Mouse (Mus musculus) CH12.LX (cell line): ENCODE data around the gene Dip2b. TPM values are rescaled to one million over a fixed set of nuclear protein-coding genes. Genes with fewer than 3 reads are reported as not detected.

ENCODE experiments used
- DNase-seq: peaks from one replicate; pipeline ENCODE4 v3.0.0-alpha.2; 2013; ENCODE audit errors: extremely low read depth
- H3K27ac ChIP-seq: 2 replicates; pipeline ENCODE4 v1.5.1; 2012; ENCODE audit warnings: low read depth, mild to moderate bottlenecking, control low read depth, moderate library complexity; ENCODE audit not compliant: insufficient read depth
- H3K27me3 ChIP-seq: replicated peaks from 2 replicates; pipeline ENCODE3; 2012; ENCODE audit warnings: inconsistent platforms
- H3K36me3 ChIP-seq, 2 experiments: replicated peaks in 1 of 2; 2 replicates each; pipeline versions ENCODE3 to v1.6.1; 2012; ENCODE audit warnings: inconsistent platforms in 1 of 2, low read length in 1 of 2, mild to moderate bottlenecking in 1 of 2, mixed read lengths in 1 of 2, moderate library complexity in 1 of 2; ENCODE audit not compliant: control insufficient read depth in 1 of 2, insufficient read depth in 1 of 2
- H3K4me1 ChIP-seq, 2 experiments: 2 replicates each; pipeline ENCODE4 v1.6.1; 2012; ENCODE audit warnings: inconsistent platforms in 1 of 2, moderate library complexity in 1 of 2; ENCODE audit not compliant: insufficient read depth in 2 of 2, control insufficient read depth in 1 of 2
- H3K4me2 ChIP-seq: 2 replicates; pipeline ENCODE4 v1.6.1; 2012; ENCODE audit warnings: low read depth, mild to moderate bottlenecking, control low read depth; ENCODE audit not compliant: poor library complexity, insufficient read depth, severe bottlenecking
- H3K4me3 ChIP-seq, 3 experiments: fragments of 150-350 bp in 1 of 3; sonication (generic) in 1 of 3; replicated peaks in 1 of 3; 2 replicates each; pipeline versions ENCODE3 to v1.5.1; 2011 to 2012; ENCODE audit warnings: low read depth in 2 of 3, low read length in 2 of 3, mild to moderate bottlenecking in 2 of 3, moderate library complexity in 2 of 3, control low read depth in 1 of 3, improper control_type of control experiment in 1 of 3, inconsistent platforms in 1 of 3, mixed read lengths in 1 of 3; ENCODE audit not compliant: poor library complexity in 1 of 3
- H3K79me2 ChIP-seq: replicated peaks from 2 replicates; pipeline ENCODE4 v1.6.1; 2012; ENCODE audit warnings: mild to moderate bottlenecking, moderate library complexity; ENCODE audit not compliant: control insufficient read depth, poor library complexity, insufficient read depth, severe bottlenecking; ENCODE audit errors: extremely low read depth
- H3K9ac ChIP-seq: 2 replicates; pipeline ENCODE4 v1.6.1; 2012; ENCODE audit warnings: low read depth, mild to moderate bottlenecking, control low read depth, moderate library complexity; ENCODE audit not compliant: insufficient read depth
- H3K9me3 ChIP-seq: replicated peaks from 2 replicates; pipeline ENCODE3; 2012; ENCODE audit warnings: low read length, inconsistent platforms, mixed read lengths
- BHLHE40 ChIP-seq: IDR thresholded peaks from 2 replicates; pipeline ENCODE4 v1.6.1; 2011; ENCODE audit warnings: mild to moderate bottlenecking, low read depth, low read length, improper control_type of control experiment
- CHD1 ChIP-seq: IDR thresholded peaks from 2 replicates; pipeline ENCODE4 v1.6.1; 2012; ENCODE audit warnings: low read depth, low read length, improper control_type of control experiment, inconsistent platforms
- CHD2 ChIP-seq: IDR thresholded peaks from 2 replicates; pipeline ENCODE4 v1.6.1; 2011; ENCODE audit warnings: low read length, improper control_type of control experiment
- E2F4 ChIP-seq: IDR thresholded peaks from 2 replicates; pipeline ENCODE4 v1.6.1; 2011; ENCODE audit warnings: low read depth, low read length, improper control_type of control experiment; ENCODE audit not compliant: insufficient replicate concordance
- EP300 ChIP-seq: IDR thresholded peaks from 2 replicates; pipeline ENCODE4 v1.6.1; 2011; ENCODE audit warnings: low read length, improper control_type of control experiment
- ETS1 ChIP-seq: conservative IDR thresholded peaks from 2 replicates; pipeline ENCODE4 v1.6.1; 2012; ENCODE audit warnings: low read depth, mild to moderate bottlenecking, inconsistent platforms, low read length, improper control_type of control experiment, moderate library complexity
- HCFC1 ChIP-seq: IDR thresholded peaks from 2 replicates; pipeline ENCODE4 v1.6.1; 2012; ENCODE audit warnings: low read depth, mild to moderate bottlenecking, inconsistent platforms, low read length, improper control_type of control experiment
- JUND ChIP-seq: conservative IDR thresholded peaks from 2 replicates; pipeline ENCODE4 v1.6.1; 2011; ENCODE audit warnings: low read depth, low read length, improper control_type of control experiment
- MAX ChIP-seq: IDR thresholded peaks from 2 replicates; pipeline ENCODE4 v1.6.1; 2011; ENCODE audit warnings: low read length, improper control_type of control experiment
- MEF2A ChIP-seq: IDR thresholded peaks from 2 replicates; pipeline ENCODE4 v1.6.1; 2014; ENCODE audit warnings: low read depth, mild to moderate bottlenecking, inconsistent platforms, low read length, improper control_type of control experiment, borderline replicate concordance
- MXI1 ChIP-seq: IDR thresholded peaks from 2 replicates; pipeline ENCODE4 v1.6.1; 2011; ENCODE audit warnings: mild to moderate bottlenecking, low read depth, low read length, improper control_type of control experiment
- MYC ChIP-seq: IDR thresholded peaks from 2 replicates; pipeline ENCODE4 v1.6.1; 2011; ENCODE audit warnings: low read depth, mild to moderate bottlenecking, improper control_type of control experiment, low read length
- NELFE ChIP-seq: IDR thresholded peaks from 2 replicates; pipeline ENCODE4 v1.6.1; 2011; ENCODE audit warnings: low read depth, low read length, improper control_type of control experiment
- NRF1 ChIP-seq: IDR thresholded peaks from 2 replicates; pipeline ENCODE4 v1.6.1; 2014; ENCODE audit warnings: low read depth, mild to moderate bottlenecking, inconsistent platforms, low read length, improper control_type of control experiment, moderate library complexity
- POLR2AphosphoS2 ChIP-seq: IDR thresholded peaks from 2 replicates; pipeline ENCODE4 v1.6.1; 2011; ENCODE audit warnings: low read depth, low read length, improper control_type of control experiment
- SIN3A ChIP-seq: IDR thresholded peaks from 2 replicates; pipeline ENCODE4 v1.6.1; 2012; ENCODE audit warnings: low read length, improper control_type of control experiment, inconsistent platforms
- SMC3 ChIP-seq: IDR thresholded peaks from 2 replicates; pipeline ENCODE4 v1.6.1; 2011; ENCODE audit warnings: low read depth, low read length, improper control_type of control experiment
- TCF12 ChIP-seq: IDR thresholded peaks from 2 replicates; pipeline ENCODE4 v1.6.1; 2014; ENCODE audit warnings: low read depth, mild to moderate bottlenecking, inconsistent platforms, low read length, improper control_type of control experiment
- ZC3H11A ChIP-seq: IDR thresholded peaks from 2 replicates; pipeline ENCODE4 v1.6.1; 2012; ENCODE audit warnings: low read depth, mild to moderate bottlenecking, inconsistent platforms, low read length, improper control_type of control experiment
- ZKSCAN1 ChIP-seq: IDR thresholded peaks from 2 replicates; pipeline ENCODE4 v1.6.1; 2012; ENCODE audit warnings: low read depth, inconsistent platforms, low read length, improper control_type of control experiment, borderline replicate concordance
- ZMIZ1 ChIP-seq: IDR thresholded peaks from 2 replicates; pipeline ENCODE4 v1.6.1; 2012; ENCODE audit warnings: low read depth, mild to moderate bottlenecking, inconsistent platforms, low read length, improper control_type of control experiment
- dilution Hi-C: fragments of 300-500 bp; cut with MboI; formaldehyde crosslinking; loops from 2 replicates; pipeline ENCODE4 v1.14.3; 2020; ENCODE audit warnings: low sequenced_read_pairs; ENCODE audit not compliant: extremely low pct_unique_long_range_greater_than_20kb, extremely low pct_ligation_motif_present
- in situ Hi-C: fragments of 300-500 bp; cut with MboI; formaldehyde crosslinking; loops from 3 replicates; pipeline ENCODE4 v1.14.3; 2019; ENCODE audit warnings: low sequenced_read_pairs, low pct_ligation_motif_present, low pct_unique_long_range_greater_than_20kb, mixed read lengths
- polyA plus RNA-seq: library from polyadenylated mRNA; unstranded; fragments of >175 nt; gene quantifications from 2 replicates; pipeline ENCODE4 v1.2.1, GENCODE M21; 2012; ENCODE audit warnings: low read depth; ENCODE audit not compliant: insufficient read length
- total RNA-seq, 2 experiments: library from RNA; depleted of rRNA; stranded (reverse); fragments of 300-350 nt in 1 of 2; fragments of >200 nt in 1 of 2; gene quantifications; 2 replicates each; pipeline ENCODE4 v1.2.3; 2012 to 2014

The Dip2b gene
- total and polyA plus RNA-seq, 3 experiments = 15.7 to 18.2 (median 16.7) TPM

DNA sequence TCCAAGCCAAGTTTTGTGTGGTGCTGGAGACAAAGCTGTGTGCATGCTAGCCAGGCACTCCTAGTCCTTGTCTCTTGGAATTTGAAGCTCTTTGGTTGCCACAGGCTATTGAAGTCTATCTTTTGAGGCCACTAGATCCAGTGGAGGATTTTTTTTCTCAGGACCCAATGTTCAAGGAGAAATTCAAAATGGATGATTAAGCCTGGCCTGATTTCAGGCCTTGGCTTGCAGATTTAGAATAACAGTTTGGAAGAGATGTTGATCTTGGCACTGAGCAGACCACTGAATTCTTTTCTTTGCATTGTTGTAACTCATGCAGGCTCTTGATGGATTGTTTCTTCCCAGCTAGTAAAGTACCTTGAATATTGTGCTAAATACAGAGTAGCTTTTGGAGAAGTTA, 62.7 kb downstream of the Dip2b start:
- H3K27me3 ChIP-seq = no peaks in the 10 kb centered on the region
- H3K4me3 ChIP-seq = no peak overlapping the region
- no peak for DNase-seq
- H3K9me3 ChIP-seq = peaks cover 3% of the 10 kb centered on the region
- H3K36me3 ChIP-seq = peaks cover 0 to 16% of the 10 kb centered on the region in 2 experiments
- H3K27ac ChIP-seq = no peak overlapping the region
- H3K4me2 ChIP-seq = no peak overlapping the region
- H3K9ac ChIP-seq = no peak overlapping the region
- in situ Hi-C loops (no loop called here), dilution Hi-C loops (no loop called here)
- H3K79me2 ChIP-seq = no peaks in the 10 kb centered on the region; the same call in none of the 2 replicates
- peaks cover 4 to 33% of the 10 kb centered on the region in 2 experiments; a peak in 3 of 4 replicates for H3K4me1 ChIP-seq
- no peak for TF ChIP-seq SMC3
- no peak for TF ChIP-seq EP300
- no peak for TF ChIP-seq MYC
- no peak for TF ChIP-seq HCFC1
- no peak for TF ChIP-seq SIN3A
- no peak for TF ChIP-seq MEF2A
- TF ChIP-seq POLR2AphosphoS2 = no peak

DNA sequence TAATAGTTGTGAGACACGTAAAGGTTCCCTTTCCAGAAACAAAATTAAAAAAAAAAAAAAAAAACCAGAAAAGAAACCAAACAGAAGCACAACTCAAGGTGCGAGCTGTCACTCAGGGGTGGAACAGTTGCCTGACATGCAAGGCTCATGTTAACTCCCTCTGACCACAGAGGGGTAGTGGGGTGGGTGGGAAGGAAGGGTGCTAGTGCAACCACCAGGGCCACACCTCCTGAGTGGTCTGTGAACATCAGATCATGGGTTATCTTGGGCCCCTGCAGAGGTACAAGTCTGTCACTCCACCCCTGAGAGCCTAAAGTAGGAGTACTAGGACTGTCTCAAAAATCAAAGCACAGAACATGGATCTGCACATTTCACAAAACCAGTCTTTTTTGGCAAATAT, 65.7 kb downstream of the Dip2b start:
- Histone ChIP-seq H3K4me1 (peaks cover 4 to 49% of the 10 kb centered on the region in 2 experiments), H3K9ac (no peak overlapping the region), H3K27ac (no peak overlapping the region), H3K9me3 (peaks cover 2% of the 10 kb centered on the region), H3K4me3 (no peak overlapping the region), H3K36me3 (peaks cover 0 to 23% of the 10 kb centered on the region in 2 experiments), H3K79me2 (no peaks in the 10 kb centered on the region; the same call in 1 of the 2 replicates), H3K27me3 (no peaks in the 10 kb centered on the region)
- DNase-seq = no peak
- dilution Hi-C loops = no loop called here
- no peak for TF ChIP-seq ETS1
- TF ChIP-seq MEF2A = no peak
- no peak for TF ChIP-seq ZMIZ1
- no peak for TF ChIP-seq NELFE
- TF ChIP-seq MAX = no peak
- TF ChIP-seq SMC3 = no peak
- no peak for TF ChIP-seq JUND
- TF ChIP-seq ZC3H11A = no peak
- no peak for TF ChIP-seq POLR2AphosphoS2
- TF ChIP-seq NRF1 = no peak
- no peak for TF ChIP-seq TCF12
- TF ChIP-seq ZKSCAN1 = no peak
- TF ChIP-seq BHLHE40 = no peak
- TF ChIP-seq MXI1 = no peak
- no peak for TF ChIP-seq CHD2
- no peak for TF ChIP-seq CHD1
- TF ChIP-seq E2F4 = no peak
- TF ChIP-seq, all 38 proteins: peak for 0
- in situ Hi-C loops = no loop called here
- H3K4me2 ChIP-seq = no peak overlapping the region
